Mouse (Mus musculus): Measurements from ENCODE around the gene Kndc1. TPM values are rescaled to one million over a fixed set of nuclear protein-coding genes. Genes with fewer than 3 reads are reported as not detected.
A peak's percentile ranks its signal among the peaks of the same experiment; 100 is the strongest.

Gene Kndc1
- polyA plus RNA-seq, 2 experiments, result 0.01 TPM; not detected in 1

DNA sequence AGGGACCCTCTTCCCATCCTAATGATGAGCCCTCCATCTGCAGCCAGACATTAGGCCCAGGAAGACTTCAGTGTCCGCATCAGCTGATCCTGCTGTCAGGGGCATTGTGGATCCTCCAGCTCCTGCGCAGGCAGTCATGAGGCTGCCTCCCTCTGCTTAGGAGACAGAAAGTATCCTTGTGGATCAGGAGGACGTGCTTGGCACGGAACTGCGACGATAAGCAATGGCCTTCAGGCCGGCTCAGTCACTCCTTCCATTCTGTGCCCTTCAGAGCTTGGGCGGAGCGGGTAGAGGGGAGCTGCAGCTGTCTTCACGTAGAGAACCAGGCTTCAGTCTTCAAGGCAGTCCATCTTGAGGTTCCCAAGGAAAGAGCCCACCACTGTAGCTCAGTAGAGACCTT lies 66.6 kb downstream of the Kndc1 start:
- no peak overlapping the region for H3K27ac ChIP-seq
- no peak overlapping the region for H3K9ac ChIP-seq (replicated peaks)
- H3K27me3 ChIP-seq (ENCODE audit: control insufficient read depth, insufficient read depth, low read length), result peaks cover 2% of the 10 kb centered on the region; the same call in 1 of the 2 replicates
- H3K9me3 ChIP-seq (ENCODE audit: control insufficient read depth, low read length), result no peaks in the 10 kb centered on the region
- DNase-seq (ENCODE audit: low read depth in 3 of 3, low spot score in 3 of 3) (no peak), ATAC-seq (ENCODE audit: insufficient read depth) (no peak)
- TF ChIP-seq EP300 (IDR thresholded peaks at IDR 0.05; ENCODE audit: low read depth), result no peak
- no peak for TF ChIP-seq CTCF (IDR thresholded peaks at IDR 0.05; ENCODE audit: low read depth)
- no peak overlapping the region for H3K4me3 ChIP-seq (ENCODE audit: insufficient read depth in 1 of 2, low read depth in 2 of 2, low read length in 2 of 2)
- H3K4me1 ChIP-seq (replicated peaks; ENCODE audit: control insufficient read depth in 2 of 2, insufficient read depth in 2 of 2, low read length in 1 of 2), result no peaks in the 10 kb centered on the region
- no peak overlapping the region for H3K4me2 ChIP-seq (ENCODE audit: low read depth)
- WGBS (ENCODE audit: insufficient replicate concordance), result 61% methylated on average over 10 of the region's 10 CpGs
- no peaks in the 10 kb centered on the region for H3K36me3 ChIP-seq (replicated peaks; ENCODE audit: control insufficient read depth, insufficient read depth, low read depth)

GRCm38 (mm10) chr7:139963814-139964213 lies 69.3 kb downstream of the Kndc1 start:
- Histone ChIP-seq H3K27ac (no peak overlapping the region), H3K4me3 (ENCODE audit: insufficient read depth in 1 of 2, low read depth in 2 of 2, low read length in 2 of 2) (no peak overlapping the region), H3K4me2 (ENCODE audit: low read depth) (no peak overlapping the region), H3K36me3 (replicated peaks; ENCODE audit: control insufficient read depth, insufficient read depth, low read depth) (no peaks in the 10 kb centered on the region), H3K9ac (replicated peaks) (no peak overlapping the region), H3K9me3 (ENCODE audit: control insufficient read depth, low read length) (no peaks in the 10 kb centered on the region), H3K4me1 (replicated peaks; ENCODE audit: control insufficient read depth in 2 of 2, insufficient read depth in 2 of 2, low read length in 1 of 2) (no peaks in the 10 kb centered on the region), H3K27me3 (ENCODE audit: control insufficient read depth, insufficient read depth, low read length) (no peaks in the 10 kb centered on the region; the same call in 1 of the 2 replicates)
- TF ChIP-seq CTCF (IDR thresholded peaks at IDR 0.05; ENCODE audit: low read depth) (no peak), EP300 (IDR thresholded peaks at IDR 0.05; ENCODE audit: low read depth) (no peak)
- ATAC-seq (ENCODE audit: insufficient read depth) (no peak), DNase-seq (ENCODE audit: low read depth in 3 of 3, low spot score in 3 of 3) (no peak)
- WGBS (ENCODE audit: insufficient replicate concordance), result 43% methylated on average over 4 of the region's 4 CpGs

DNA sequence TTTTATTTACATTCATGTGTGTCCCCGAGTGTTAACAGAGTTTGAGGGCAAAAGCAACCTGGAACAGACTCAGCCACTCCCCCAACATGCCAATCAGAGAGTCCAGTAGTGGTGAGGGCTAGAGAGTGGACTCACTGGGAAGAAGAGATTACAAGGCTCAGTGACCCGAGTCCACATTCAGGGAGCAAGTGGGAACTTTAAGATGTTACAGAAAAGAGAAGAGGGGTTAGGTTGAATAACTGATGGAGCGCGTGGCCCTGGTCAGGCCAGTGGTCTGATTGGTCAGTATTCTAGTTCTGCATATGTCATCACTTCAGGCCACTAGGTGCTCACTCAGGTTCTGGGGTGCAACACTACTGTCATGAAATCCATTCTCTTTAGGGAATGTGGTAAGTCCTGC lies 72.7 kb downstream of the Kndc1 start:
- Histone ChIP-seq H3K36me3 (replicated peaks; ENCODE audit: control insufficient read depth, insufficient read depth, low read depth) (no peaks in the 10 kb centered on the region), H3K9ac (replicated peaks) (no peak overlapping the region), H3K4me1 (replicated peaks; ENCODE audit: control insufficient read depth in 2 of 2, insufficient read depth in 2 of 2, low read length in 1 of 2) (no peaks in the 10 kb centered on the region; a peak in 1 of 4 replicates), H3K9me3 (ENCODE audit: control insufficient read depth, low read length) (no peaks in the 10 kb centered on the region), H3K27me3 (ENCODE audit: control insufficient read depth, insufficient read depth, low read length) (no peaks in the 10 kb centered on the region; the same call in 1 of the 2 replicates), H3K4me2 (ENCODE audit: low read depth) (no peak overlapping the region), H3K27ac (no peak overlapping the region), H3K4me3 (ENCODE audit: insufficient read depth in 1 of 2, low read depth in 2 of 2, low read length in 2 of 2) (no peak overlapping the region)
- no peak for TF ChIP-seq EP300 (IDR thresholded peaks at IDR 0.05; ENCODE audit: low read depth)
- no peak for TF ChIP-seq CTCF (IDR thresholded peaks at IDR 0.05; ENCODE audit: low read depth)
- 23% methylated on average over 4 of the region's 4 CpGs for WGBS (ENCODE audit: insufficient replicate concordance)
- DNase-seq (ENCODE audit: low read depth in 3 of 3, low spot score in 3 of 3) (no peak), ATAC-seq (ENCODE audit: insufficient read depth) (no peak)

DNA sequence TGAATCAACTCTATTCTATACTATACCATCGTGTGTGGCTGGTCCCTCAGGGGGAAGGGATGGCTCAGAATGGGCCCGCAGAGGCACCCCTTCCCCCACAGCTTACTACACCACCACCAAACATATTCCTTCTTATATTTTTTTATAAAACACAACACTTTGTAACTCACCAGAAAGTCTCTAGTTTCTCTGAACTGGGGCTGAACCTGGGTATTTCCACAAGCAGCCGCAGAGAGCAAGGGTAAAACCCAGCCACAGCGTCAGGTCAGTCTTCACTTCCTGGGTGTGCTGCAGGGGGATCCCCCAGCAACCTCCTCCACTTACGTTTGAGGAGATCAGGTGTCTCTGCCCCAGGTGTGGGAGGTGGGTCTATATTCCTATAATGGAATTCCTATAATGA lies 73.9 kb downstream of the Kndc1 start:
- no peaks in the 10 kb centered on the region; a peak in 1 of 4 replicates for H3K4me1 ChIP-seq (replicated peaks; ENCODE audit: control insufficient read depth in 2 of 2, insufficient read depth in 2 of 2, low read length in 1 of 2)
- TF ChIP-seq EP300 (IDR thresholded peaks at IDR 0.05; ENCODE audit: low read depth), result no peak
- TF ChIP-seq CTCF (IDR thresholded peaks at IDR 0.05; ENCODE audit: low read depth), result no peak
- no peak for DNase-seq (ENCODE audit: low read depth in 3 of 3, low spot score in 3 of 3)
- H3K36me3 ChIP-seq (replicated peaks; ENCODE audit: control insufficient read depth, insufficient read depth, low read depth), result no peaks in the 10 kb centered on the region
- no peak overlapping the region for H3K4me3 ChIP-seq (ENCODE audit: insufficient read depth in 1 of 2, low read depth in 2 of 2, low read length in 2 of 2)
- H3K27ac ChIP-seq, result no peak overlapping the region
- H3K9me3 ChIP-seq (ENCODE audit: control insufficient read depth, low read length), result no peaks in the 10 kb centered on the region
- H3K27me3 ChIP-seq (ENCODE audit: control insufficient read depth, insufficient read depth, low read length), result no peaks in the 10 kb centered on the region; the same call in 1 of the 2 replicates
- no peak overlapping the region for H3K9ac ChIP-seq (replicated peaks)
- no peak for ATAC-seq (ENCODE audit: insufficient read depth)
- 47% methylated on average over 5 of the region's 5 CpGs for WGBS (ENCODE audit: insufficient replicate concordance)
- H3K4me2 ChIP-seq (ENCODE audit: low read depth), result no peak overlapping the region

GRCm38 (mm10) chr7:139969348-139970130 lies 75.0 kb downstream of the Kndc1 start:
- no peaks in the 10 kb centered on the region; the same call in 1 of the 2 replicates for H3K27me3 ChIP-seq (ENCODE audit: control insufficient read depth, insufficient read depth, low read length)
- H3K4me2 ChIP-seq (ENCODE audit: low read depth), result no peak overlapping the region
- H3K4me1 ChIP-seq (replicated peaks; ENCODE audit: control insufficient read depth in 2 of 2, insufficient read depth in 2 of 2, low read length in 1 of 2), result no peaks in the 10 kb centered on the region; a peak in 1 of 4 replicates
- H3K36me3 ChIP-seq (replicated peaks; ENCODE audit: control insufficient read depth, insufficient read depth, low read depth), result no peaks in the 10 kb centered on the region
- H3K9ac ChIP-seq (replicated peaks), result no peak overlapping the region
- no peak overlapping the region for H3K27ac ChIP-seq
- no peak overlapping the region for H3K4me3 ChIP-seq (ENCODE audit: insufficient read depth in 1 of 2, low read depth in 2 of 2, low read length in 2 of 2)
- WGBS (ENCODE audit: insufficient replicate concordance), result 45% methylated on average over 10 of the region's 10 CpGs
- no peak for ATAC-seq (ENCODE audit: insufficient read depth)
- DNase-seq (ENCODE audit: low read depth in 3 of 3, low spot score in 3 of 3), result no peak
- peak; percentile 89 for TF ChIP-seq CTCF (IDR thresholded peaks at IDR 0.05; ENCODE audit: low read depth)
- no peak for TF ChIP-seq EP300 (IDR thresholded peaks at IDR 0.05; ENCODE audit: low read depth)
- H3K9me3 ChIP-seq (ENCODE audit: control insufficient read depth, low read length), result no peaks in the 10 kb centered on the region

Data from liver, embryonic 14.5 days (tissue).